Mouse (Mus musculus): Measurements from ENCODE around the gene Ncbp1. TPM values are rescaled to one million over a fixed set of nuclear protein-coding genes. Genes with fewer than 3 reads are reported as not detected.

The Ncbp1 gene
- polyA plus RNA-seq, 1 experiment: 6.9 TPM

DNA sequence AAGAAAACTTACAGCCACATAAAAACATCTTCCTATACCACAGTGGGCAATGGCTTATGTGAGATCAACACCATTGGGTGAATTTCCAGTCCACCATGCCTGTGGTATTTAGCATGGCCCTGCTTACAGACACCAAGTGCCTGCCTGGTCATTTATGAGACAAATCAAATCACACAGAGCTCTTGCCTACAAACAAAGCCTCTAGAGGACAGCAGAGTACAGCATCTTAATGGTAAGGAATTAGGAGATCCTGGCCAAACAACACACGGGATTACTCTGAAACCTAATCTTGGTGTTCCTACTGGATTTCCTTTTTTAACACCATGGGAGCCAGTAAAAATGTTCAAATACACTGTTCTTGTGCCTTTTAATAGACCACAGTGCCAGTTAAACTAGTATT is 23.1 kb upstream of the Ncbp1 start:
- Histone ChIP-seq H3K27me3 (ENCODE audit: control insufficient read depth, insufficient read depth, low read length) (no peaks in the 10 kb centered on the region), H3K4me3 (ENCODE audit: low read depth, low read length) (no peak overlapping the region), H3K27ac (ENCODE audit: insufficient read depth, low read depth, low read length) (no peak overlapping the region), H3K4me1 (ENCODE audit: control insufficient read depth, insufficient read depth, insufficient read length, low read length) (no peaks in the 10 kb centered on the region), H3K36me3 (ENCODE audit: control insufficient read depth, insufficient read depth, low read length) (peaks cover 54% of the 10 kb centered on the region)
- 79% methylated on average over 1 of the region's 1 CpGs for WGBS
- no peak for TF ChIP-seq POLR2A (IDR thresholded peaks at IDR 0.05; ENCODE audit: low read depth, low read length)
- no peak for TF ChIP-seq CTCF (IDR thresholded peaks at IDR 0.05; ENCODE audit: extremely low read depth, insufficient read length, insufficient replicate concordance, low read depth, low read length)

DNA sequence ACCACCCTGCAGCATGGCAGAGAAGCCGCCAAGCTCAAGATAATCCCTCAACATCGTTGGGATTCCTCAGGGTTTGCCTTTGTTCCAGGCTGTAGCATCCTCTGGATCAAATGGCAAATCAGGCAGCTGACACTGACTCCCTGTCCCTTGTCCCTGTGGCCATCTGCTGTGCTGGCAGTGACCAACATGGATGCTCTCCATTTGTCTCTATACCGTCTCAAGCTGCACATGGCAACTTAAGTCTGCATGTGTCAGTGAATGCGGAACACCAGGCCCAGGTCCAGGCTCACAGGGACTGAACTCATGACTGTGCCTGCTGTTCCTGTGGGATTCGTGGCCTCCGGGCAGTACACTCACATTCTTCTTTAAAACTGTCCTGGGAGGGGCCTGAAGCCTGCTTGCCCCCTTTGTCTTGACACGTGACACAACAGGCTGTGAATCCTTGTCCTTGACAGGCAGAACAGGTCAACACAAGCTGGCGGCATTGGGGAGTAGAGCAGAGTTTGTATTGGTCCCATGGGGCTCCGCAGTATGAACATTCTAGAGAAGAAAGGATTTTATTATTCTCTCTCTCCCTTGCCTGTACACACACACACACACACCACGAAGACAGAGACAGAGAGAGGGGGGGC is 21.8 kb upstream of the Ncbp1 start:
- TF ChIP-seq POLR2A (IDR thresholded peaks at IDR 0.05; ENCODE audit: low read depth, low read length): no peak
- TF ChIP-seq CTCF (IDR thresholded peaks at IDR 0.05; ENCODE audit: extremely low read depth, insufficient read length, insufficient replicate concordance, low read depth, low read length): no peak

DNA sequence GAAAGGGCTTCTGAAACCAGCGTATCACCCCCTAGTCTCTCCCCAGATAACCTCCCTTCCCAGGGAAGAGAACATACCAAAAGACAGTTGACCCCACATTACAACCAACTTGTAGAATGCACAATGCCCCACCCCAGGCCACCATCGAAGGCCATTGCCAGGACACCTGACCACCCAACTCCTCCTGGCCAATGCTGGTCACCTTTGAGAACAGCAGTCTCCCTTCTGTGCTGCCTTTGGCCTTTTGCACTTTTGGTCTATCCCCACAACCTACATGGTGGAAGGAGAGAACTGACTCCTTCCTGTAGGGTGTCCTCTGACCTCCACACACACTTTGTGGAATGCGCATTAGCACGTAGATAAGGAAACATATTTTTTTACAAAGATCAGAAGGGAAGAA is 20.9 kb upstream of the Ncbp1 start:
- Histone ChIP-seq H3K36me3 (ENCODE audit: control insufficient read depth, insufficient read depth, low read length) (peaks cover 65% of the 10 kb centered on the region), H3K4me3 (ENCODE audit: low read depth, low read length) (no peak overlapping the region), H3K27me3 (ENCODE audit: control insufficient read depth, insufficient read depth, low read length) (no peaks in the 10 kb centered on the region), H3K4me1 (ENCODE audit: control insufficient read depth, insufficient read depth, insufficient read length, low read length) (no peaks in the 10 kb centered on the region), H3K27ac (ENCODE audit: insufficient read depth, low read depth, low read length) (no peak overlapping the region)
- no peak for TF ChIP-seq POLR2A (IDR thresholded peaks at IDR 0.05; ENCODE audit: low read depth, low read length)
- TF ChIP-seq CTCF (IDR thresholded peaks at IDR 0.05; ENCODE audit: extremely low read depth, insufficient read length, insufficient replicate concordance, low read depth, low read length): no peak
- 95% methylated on average over 4 of the region's 4 CpGs for WGBS

More for the DNA sequence above, 21.8 kb upstream of the Ncbp1 start:
- Histone ChIP-seq H3K27ac (ENCODE audit: insufficient read depth, low read depth, low read length) (no peak overlapping the region), H3K27me3 (ENCODE audit: control insufficient read depth, insufficient read depth, low read length) (no peaks in the 10 kb centered on the region), H3K4me1 (ENCODE audit: control insufficient read depth, insufficient read depth, insufficient read length, low read length) (no peaks in the 10 kb centered on the region), H3K4me3 (ENCODE audit: low read depth, low read length) (no peak overlapping the region), H3K36me3 (ENCODE audit: control insufficient read depth, insufficient read depth, low read length) (peaks cover 59% of the 10 kb centered on the region)
- WGBS: 85% methylated on average over 10 of the region's 10 CpGs

DNA sequence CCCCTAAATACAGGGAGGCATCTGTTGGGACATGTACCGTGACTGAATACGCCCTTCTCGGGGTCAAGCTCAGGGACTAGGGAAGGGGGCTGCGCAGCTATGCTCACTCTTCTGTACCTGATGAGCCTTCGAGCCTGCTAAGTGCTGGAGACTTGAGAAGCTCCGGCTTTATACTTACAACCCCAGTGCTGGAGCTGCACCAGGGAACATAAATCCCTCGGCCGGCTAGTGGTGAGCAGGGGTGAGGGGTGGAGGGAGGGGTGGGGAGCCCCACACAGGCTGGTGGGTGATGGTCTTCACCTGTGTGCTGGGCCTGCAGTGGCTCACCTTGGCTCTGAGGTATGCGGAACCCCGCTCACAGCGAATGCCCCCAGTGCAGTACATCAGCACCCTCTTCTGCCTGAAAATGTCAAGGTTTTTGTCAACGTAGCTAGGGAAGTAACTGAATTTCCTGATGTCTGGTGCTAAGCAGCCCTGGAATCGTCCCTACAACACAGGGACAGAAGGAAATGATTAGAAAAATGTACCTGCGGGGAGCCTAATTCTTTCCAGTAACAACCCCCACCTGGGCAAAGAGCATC is 18.8 kb upstream of the Ncbp1 start:
- Histone ChIP-seq H3K27me3 (ENCODE audit: control insufficient read depth, insufficient read depth, low read length) (no peaks in the 10 kb centered on the region), H3K36me3 (ENCODE audit: control insufficient read depth, insufficient read depth, low read length) (peaks cover 75% of the 10 kb centered on the region), H3K4me3 (ENCODE audit: low read depth, low read length) (no peak overlapping the region), H3K4me1 (ENCODE audit: control insufficient read depth, insufficient read depth, insufficient read length, low read length) (no peaks in the 10 kb centered on the region), H3K27ac (ENCODE audit: insufficient read depth, low read depth, low read length) (no peak overlapping the region)
- TF ChIP-seq CTCF (IDR thresholded peaks at IDR 0.05; ENCODE audit: extremely low read depth, insufficient read length, insufficient replicate concordance, low read depth, low read length) (no peak), POLR2A (IDR thresholded peaks at IDR 0.05; ENCODE audit: low read depth, low read length) (no peak)
- WGBS: 95% methylated on average over 14 of the region's 14 CpGs

DNA sequence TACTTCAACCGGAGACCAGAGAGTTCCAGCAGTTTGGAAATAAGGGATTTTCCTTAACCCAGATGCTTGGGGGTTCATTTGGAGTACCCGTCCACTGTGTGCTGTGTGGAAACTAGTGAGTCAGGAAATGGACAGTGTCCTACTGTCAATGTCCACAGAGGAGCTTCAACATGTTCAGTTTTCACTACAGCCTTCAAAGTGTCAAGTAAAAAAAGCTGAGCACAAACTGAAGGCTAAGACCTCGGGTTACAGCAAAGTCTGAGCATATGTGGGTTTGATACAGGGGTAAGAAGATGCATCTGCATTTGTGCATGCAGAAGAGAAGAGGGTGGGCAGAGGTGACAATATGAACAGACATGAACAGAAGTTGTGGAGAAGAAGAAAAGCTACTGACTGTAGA is 17.6 kb upstream of the Ncbp1 start:
- WGBS: 84% methylated on average over 3 of the region's 3 CpGs
- no peaks in the 10 kb centered on the region for H3K27me3 ChIP-seq (ENCODE audit: control insufficient read depth, insufficient read depth, low read length)
- H3K4me3 ChIP-seq (ENCODE audit: low read depth, low read length): no peak overlapping the region
- no peak for TF ChIP-seq POLR2A (IDR thresholded peaks at IDR 0.05; ENCODE audit: low read depth, low read length)
- TF ChIP-seq CTCF (IDR thresholded peaks at IDR 0.05; ENCODE audit: extremely low read depth, insufficient read length, insufficient replicate concordance, low read depth, low read length): no peak
- no peaks in the 10 kb centered on the region for H3K4me1 ChIP-seq (ENCODE audit: control insufficient read depth, insufficient read depth, insufficient read length, low read length)
- no peak overlapping the region for H3K27ac ChIP-seq (ENCODE audit: insufficient read depth, low read depth, low read length)
- H3K36me3 ChIP-seq (ENCODE audit: control insufficient read depth, insufficient read depth, low read length): peaks cover 76% of the 10 kb centered on the region

DNA sequence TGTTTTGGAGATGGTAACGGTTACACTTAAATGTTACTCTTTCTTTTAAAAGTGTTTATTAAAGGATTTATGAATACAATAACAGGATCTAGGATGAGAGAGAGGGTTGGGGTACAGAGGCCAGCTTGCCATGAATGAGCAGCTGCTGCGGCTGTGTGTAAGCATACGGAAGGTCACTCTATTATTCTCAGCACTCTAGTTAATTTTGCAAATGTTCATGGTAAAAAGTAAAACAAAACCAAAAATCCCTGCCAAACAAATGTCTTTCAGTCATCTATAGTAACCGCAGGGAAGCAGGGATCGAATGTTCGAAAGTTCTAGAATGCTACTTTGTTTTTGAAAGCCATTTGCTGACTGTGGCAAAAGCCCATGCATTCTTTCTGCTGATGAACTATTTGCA is 15.1 kb upstream of the Ncbp1 start:
- no peaks in the 10 kb centered on the region for H3K27me3 ChIP-seq (ENCODE audit: control insufficient read depth, insufficient read depth, low read length)
- no peak overlapping the region for H3K27ac ChIP-seq (ENCODE audit: insufficient read depth, low read depth, low read length)
- peaks cover 61% of the 10 kb centered on the region for H3K36me3 ChIP-seq (ENCODE audit: control insufficient read depth, insufficient read depth, low read length)
- TF ChIP-seq CTCF (IDR thresholded peaks at IDR 0.05; ENCODE audit: extremely low read depth, insufficient read length, insufficient replicate concordance, low read depth, low read length) (no peak), POLR2A (IDR thresholded peaks at IDR 0.05; ENCODE audit: low read depth, low read length) (no peak)
- no peaks in the 10 kb centered on the region for H3K4me1 ChIP-seq (ENCODE audit: control insufficient read depth, insufficient read depth, insufficient read length, low read length)
- WGBS: 88% methylated on average over 6 of the region's 6 CpGs
- no peak overlapping the region for H3K4me3 ChIP-seq (ENCODE audit: low read depth, low read length)

DNA sequence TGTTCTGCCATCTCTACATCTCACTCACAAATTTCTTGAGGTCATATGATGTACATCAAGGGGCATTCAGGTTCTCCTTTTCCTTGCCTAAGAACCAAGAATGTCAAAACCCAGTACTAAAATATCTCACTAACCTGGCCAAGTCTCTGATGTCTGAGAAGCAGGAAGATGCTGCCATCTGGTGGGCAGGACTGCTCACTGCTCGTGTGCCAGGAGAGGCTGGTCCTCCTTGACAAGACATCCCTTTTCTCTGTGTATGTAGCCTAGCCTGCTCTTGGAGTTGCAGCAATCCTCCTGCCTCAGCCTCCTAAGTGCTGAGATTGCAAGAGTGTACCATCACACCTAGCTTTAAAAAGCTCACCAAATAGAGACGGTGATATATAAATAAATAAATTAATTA is 11.9 kb upstream of the Ncbp1 start:
- TF ChIP-seq CTCF (IDR thresholded peaks at IDR 0.05; ENCODE audit: extremely low read depth, insufficient read length, insufficient replicate concordance, low read depth, low read length) (peak; percentile 86), POLR2A (IDR thresholded peaks at IDR 0.05; ENCODE audit: low read depth, low read length) (no peak)
- WGBS: 40% methylated on average over 2 of the region's 2 CpGs
- Histone ChIP-seq H3K27me3 (ENCODE audit: control insufficient read depth, insufficient read depth, low read length) (no peaks in the 10 kb centered on the region), H3K4me3 (ENCODE audit: low read depth, low read length) (no peak overlapping the region), H3K27ac (ENCODE audit: insufficient read depth, low read depth, low read length) (no peak overlapping the region), H3K36me3 (ENCODE audit: control insufficient read depth, insufficient read depth, low read length) (peaks cover 59% of the 10 kb centered on the region), H3K4me1 (ENCODE audit: control insufficient read depth, insufficient read depth, insufficient read length, low read length) (no peaks in the 10 kb centered on the region)

Measured in small intestine, adult 2 months (tissue).